Mouse (Mus musculus) mouse trophoblast stem cell (cell line): ENCODE data around the gene Hspb1.

ENCODE experiments used
- in situ Hi-C, 2 experiments: fragments of 300-500 bp; cut with MseI, MboI; formaldehyde crosslinking; loops; 2 replicates in 1 of 2; 3 replicates in 1 of 2; pipeline ENCODE4 v1.15.1; 2025

Gene Hspb1

GRCm38 (mm10) chr5:135910813-135911212 lies 23.1 kb downstream of the Hspb1 start:
- in situ Hi-C loops = no loop called here

DNA sequence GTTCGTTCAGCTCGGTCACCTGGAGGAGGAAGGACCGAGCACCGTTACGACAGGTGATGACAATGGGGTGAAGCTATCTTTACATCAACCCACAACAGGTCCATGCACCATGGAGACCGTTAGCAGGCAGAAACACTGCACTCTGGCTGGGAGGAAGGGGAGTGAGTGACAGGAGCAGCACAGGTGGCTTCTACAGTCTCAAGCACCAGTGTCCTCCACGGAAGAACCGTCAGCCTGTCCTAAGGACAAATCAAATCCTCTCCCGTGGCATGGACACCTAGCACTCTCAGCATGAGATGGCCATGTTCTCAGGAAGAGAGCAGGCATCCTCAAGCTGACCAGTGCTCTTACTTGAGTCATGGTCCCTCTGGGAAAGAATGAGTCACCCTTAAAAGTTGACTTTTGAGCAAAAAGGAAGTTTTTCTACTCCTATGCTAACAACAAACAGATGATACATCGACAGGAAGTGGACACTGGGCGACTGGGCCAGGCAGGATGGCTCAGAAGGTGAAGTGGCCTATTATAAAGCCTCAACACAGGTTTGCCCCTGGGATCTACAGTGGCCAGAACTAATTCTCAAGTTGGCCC lies 24.0 kb downstream of the Hspb1 start:
- in situ Hi-C loops = no loop called here

DNA sequence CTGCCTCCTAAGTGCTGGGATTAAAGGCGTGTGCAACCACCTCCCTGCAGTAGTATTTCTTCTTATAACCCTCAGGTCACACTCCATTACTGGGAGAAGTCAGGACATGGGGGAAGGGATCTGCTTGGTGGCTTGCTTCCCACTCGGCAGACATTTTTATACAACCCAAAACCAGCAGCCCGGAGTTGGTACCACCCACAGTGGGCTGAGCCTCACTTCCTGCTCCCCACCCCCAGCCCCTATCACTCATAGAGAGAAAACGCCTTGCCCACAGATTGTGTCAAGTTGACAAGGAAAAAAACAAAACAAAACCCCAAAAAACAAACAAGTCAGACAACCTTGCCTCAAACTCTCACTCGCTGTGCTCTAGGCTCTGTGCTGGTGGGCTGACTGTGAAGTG lies 25.5 kb downstream of the Hspb1 start:
- in situ Hi-C loops = no loop called here

GRCm38 (mm10) chr5:135914156-135914555 lies 26.4 kb downstream of the Hspb1 start:
- in situ Hi-C loops = no loop called here

GRCm38 (mm10) chr5:135916051-135916565 lies 28.4 kb downstream of the Hspb1 start:
- in situ Hi-C loops = no loop called here

- in situ Hi-C loops = no loop called here
These were observed 28.9 kb downstream of the Hspb1 start for GRCm38 (mm10) chr5:135916601-135917000.

DNA sequence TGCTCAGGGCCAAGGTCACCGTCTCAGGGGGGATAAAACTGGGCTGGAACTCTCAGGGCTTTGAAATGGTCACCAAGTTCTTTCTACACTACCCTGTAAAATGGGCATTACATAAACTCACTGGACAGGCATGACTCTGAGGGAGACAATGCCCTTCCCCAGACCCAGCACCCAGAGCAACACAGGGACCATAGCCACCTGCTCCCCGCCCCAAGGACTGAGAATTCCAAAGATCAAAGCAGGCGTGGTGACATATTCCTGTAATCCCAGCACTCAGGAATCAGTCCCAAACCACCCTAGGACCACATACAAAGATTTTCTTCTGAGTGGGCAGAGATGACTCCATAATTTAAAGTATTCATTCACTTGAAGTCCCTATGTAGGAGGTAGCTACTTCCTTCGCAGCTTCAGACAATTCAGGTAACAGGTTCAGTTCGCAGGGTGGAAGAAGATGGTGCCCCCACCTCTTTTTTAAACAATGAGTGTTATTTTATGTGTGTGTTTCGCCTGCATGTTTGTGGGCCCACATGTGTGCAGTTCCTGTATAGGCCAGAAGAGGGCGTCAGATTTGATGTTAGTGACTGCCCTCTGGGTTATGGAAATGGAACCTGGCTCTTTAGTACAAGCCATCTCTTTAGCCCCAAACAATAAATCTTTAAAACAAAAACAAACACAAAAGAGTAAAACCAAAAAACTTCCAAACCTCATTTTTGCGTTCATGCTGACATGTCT lies 29.8 kb downstream of the Hspb1 start:
- in situ Hi-C loops = no loop called here

DNA sequence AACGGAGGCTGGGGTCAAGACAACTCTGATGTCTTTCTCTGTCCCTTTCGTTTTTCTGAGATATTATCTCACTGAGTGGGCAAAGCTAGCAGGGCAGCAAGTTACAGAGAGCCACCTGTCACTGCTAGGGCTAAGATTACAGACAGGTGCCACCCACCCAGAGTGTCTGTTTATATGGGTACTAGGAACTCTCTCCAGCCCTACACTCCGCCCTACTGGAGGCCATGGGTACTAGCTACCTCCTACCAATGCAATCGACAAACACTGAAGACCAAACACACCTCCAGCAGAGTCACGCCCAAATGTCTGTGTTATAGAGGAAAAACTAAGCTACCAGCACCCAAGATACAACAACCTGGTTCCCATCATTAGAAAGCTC lies 30.3 kb downstream of the Hspb1 start:
- in situ Hi-C loops = no loop called here

DNA sequence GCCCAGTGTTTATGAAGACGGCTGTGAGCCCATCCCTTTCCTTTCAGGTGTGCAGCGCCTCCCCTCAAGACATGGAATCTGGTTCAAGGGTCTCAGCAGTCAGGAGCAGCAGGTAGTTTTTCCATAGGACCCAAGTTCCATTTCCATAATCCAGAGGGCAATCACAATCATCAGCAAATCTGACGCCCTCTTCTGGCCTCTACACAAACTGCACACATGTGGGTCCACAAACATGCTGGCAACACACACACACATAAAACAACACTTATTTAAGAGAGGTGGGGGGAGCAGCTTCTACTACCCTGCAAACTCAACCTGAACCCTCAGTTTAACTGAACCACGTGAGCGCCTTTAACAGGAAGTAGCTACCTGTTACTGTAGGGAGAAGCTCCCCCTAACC lies 30.9 kb downstream of the Hspb1 start:
- in situ Hi-C loops = no loop called here

- in situ Hi-C loops = no loop called here
These were observed 32.2 kb downstream of the Hspb1 start for GRCm38 (mm10) chr5:135919902-135920301.

DNA sequence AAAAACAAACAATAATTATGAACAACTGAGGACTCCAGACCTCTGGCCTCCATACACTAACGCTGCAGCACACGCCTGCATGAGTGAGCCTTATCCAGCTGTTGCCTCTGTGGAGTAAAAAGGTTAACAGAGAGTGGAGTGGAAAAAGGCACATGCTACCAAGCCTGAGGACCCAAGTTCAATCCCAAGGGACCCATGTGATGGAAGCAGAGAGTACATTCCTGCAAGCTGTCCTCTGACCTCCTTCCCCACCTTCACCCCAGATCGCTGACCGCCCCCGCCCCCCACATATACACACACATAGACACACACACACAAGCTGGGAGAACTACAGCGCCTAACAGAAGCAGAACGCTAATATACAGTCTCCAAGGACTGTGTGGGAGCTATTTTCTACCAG lies 36.2 kb downstream of the Hspb1 start:
- in situ Hi-C loops = no loop called here

DNA sequence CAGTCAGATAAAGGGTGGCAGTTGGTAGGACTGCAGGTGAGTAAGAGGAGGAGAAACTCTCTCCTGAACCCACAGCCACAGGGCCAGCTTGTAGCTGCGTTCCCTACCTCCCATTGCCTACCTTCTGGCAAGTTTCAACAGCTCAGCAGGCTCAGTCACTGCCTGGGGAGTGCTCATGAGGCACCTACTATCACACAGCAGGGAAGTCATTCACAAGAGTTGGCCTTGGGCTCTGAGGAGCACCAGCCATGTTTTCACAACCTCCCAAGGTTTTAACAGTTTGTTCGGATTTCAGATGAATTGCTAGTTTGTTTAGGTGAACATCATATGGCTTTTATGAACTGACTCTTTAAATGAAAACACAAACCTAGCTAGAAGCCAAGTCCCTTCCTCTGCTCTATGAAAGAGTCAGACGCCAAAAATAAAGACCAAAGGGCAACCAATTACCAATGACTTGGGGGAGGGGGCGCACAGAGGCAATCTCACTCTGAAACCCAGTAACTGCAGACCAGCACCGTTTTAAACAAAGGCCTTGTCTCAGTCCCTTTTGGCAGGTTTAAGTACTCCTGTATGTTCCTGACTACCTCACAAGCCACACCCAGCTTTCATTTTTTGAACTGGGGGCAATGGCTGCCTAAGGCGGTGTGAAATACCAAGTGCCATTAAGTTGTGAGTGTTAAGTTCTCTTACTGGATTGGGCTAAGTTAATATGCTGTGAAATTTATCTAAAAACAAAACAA lies 42.1 kb downstream of the Hspb1 start:
- in situ Hi-C loops = no loop called here

DNA sequence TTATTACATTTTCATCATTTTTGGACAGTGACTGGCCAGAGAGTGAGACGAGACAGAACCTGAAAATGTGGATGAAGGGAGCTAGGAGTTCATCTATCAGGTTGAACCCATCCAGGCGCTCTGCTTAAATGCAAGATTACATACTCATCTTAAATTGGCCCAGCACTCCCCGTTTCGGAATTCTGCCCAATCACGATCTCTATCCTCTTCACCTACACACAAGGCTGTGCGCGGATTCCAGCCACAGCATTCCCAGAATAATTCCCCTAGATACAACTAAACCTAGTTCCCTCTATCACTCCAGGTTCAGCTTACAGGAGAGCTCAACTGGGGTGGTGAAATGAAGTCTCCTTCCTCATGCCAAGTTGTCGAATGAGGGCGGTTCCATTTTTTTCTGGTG lies 43.8 kb downstream of the Hspb1 start:
- in situ Hi-C loops = no loop called here

- in situ Hi-C loops = no loop called here
These were observed 44.6 kb downstream of the Hspb1 start for GRCm38 (mm10) chr5:135932359-135932758.

- in situ Hi-C loops = no loop called here
These were observed 45.6 kb downstream of the Hspb1 start for GRCm38 (mm10) chr5:135933222-135933899.

DNA sequence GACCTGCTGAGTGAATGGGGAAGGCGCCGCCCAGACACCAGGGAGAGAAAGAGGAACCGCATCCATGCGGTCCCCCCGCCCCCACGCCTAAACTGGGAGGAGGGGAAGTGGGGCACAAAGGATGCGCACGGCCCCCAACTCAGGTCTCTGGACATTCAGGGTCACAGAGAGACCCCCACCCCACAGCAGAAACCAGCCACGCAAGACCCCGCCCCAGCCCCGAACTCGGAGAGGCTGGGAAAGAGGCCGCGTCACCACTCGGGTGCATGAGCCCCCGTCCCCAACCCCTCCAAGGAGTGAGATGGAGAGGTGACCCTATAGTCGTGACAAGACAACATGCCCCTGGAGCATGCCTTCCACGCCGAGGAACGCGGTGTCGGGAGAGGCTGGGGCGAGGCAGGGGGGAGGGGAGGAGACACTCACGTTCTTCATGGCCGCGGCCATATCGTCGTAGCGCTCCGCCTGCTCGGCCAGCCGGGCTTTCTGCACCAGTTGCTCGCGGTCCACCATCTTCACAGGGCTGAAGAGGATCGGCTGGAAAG lies 46.3 kb downstream of the Hspb1 start:
- in situ Hi-C loops = no loop called here

- in situ Hi-C loops = no loop called here
These were observed 46.9 kb downstream of the Hspb1 start, which contains the start of gene Ywhag for GRCm38 (mm10) chr5:135934481-135935175. TSS of gene Ywhag (minus strand) at chr5:135934616.

- in situ Hi-C loops = no loop called here
These were observed 47.4 kb downstream of the Hspb1 start for GRCm38 (mm10) chr5:135935176-135935523.

DNA sequence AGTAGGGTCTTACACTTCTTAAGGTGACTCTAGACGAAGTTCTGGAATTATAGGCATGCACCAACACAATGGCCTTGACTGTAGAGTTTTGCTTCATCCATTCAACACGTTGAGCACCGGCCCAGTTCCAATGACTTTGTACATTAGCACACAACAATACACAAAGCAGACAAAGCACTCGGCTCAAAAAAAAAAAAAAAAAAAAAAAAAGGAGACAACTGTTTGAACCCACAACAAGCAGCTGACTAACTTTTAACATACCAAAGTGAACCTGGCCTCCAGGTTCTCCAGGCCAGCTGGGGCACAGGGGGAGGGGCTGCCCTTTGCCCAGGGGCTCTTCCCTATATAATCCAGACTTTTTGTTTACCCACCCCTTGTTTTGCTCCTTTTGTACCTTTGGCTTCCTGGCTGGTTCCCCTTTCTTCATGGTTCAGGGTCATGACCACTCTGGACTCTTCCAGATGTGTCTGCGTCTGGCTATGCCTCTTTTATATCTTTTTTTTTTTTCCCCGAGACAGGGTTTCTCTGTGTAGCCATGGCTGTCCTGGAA lies 48.0 kb downstream of the Hspb1 start:
- in situ Hi-C loops = no loop called here
